Mouse (Mus musculus) midbrain, embryonic 10.5 days (tissue): Measurements from ENCODE around the gene Cacna1f. TPM values are rescaled to one million over a fixed set of nuclear protein-coding genes. Genes with fewer than 3 reads are reported as not detected.
A peak's percentile ranks its signal among the peaks of the same experiment; 100 is the strongest.

Experiments
- DNase-seq: peaks from one replicate; pipeline ENCODE4 v3.0.0-alpha.2; 2017; ENCODE audit warnings: low spot score
- H3K27ac ChIP-seq: fragments of 300-500 bp; sonication (generic); replicated peaks from 2 replicates; pipeline ENCODE4 v1.5.1; 2016; ENCODE audit warnings: mild to moderate bottlenecking
- H3K27me3 ChIP-seq: fragments of 300-500 bp; sonication (generic); 2 replicates; pipeline ENCODE4 v1.6.1; 2016; ENCODE audit warnings: low read depth, mild to moderate bottlenecking; ENCODE audit not compliant: poor library complexity, severe bottlenecking
- H3K36me3 ChIP-seq: fragments of 300-500 bp; sonication (generic); 2 replicates; pipeline ENCODE4 v1.6.1; 2016; ENCODE audit warnings: mild to moderate bottlenecking, moderate library complexity
- H3K4me1 ChIP-seq: fragments of 300-500 bp; sonication (generic); 2 replicates; pipeline ENCODE4 v1.6.1; 2016
- H3K4me3 ChIP-seq: fragments of 300-500 bp; sonication (generic); 2 replicates; pipeline ENCODE4 v1.5.1; 2016; ENCODE audit warnings: mild to moderate bottlenecking, moderate library complexity
- H3K9me3 ChIP-seq: fragments of 300-500 bp; sonication (generic); replicated peaks from 2 replicates; pipeline ENCODE4 v1.6.1; 2016; ENCODE audit warnings: mild to moderate bottlenecking
- WGBS: fragments of 180-500 bp; shearing (Covaris S2); methylation state at CpG from one replicate; pipeline ENCODE4 v1.1.7; 2016; 5-methylcytosine and 5-hydroxymethylcytosine counted together
- polyA plus RNA-seq: library from polyadenylated mRNA; unstranded; fragments of >200 nt; fragmentation: Nextera tagmentation; extraction: Ambion mirVana; gene quantifications from 2 replicates; pipeline ENCODE4 v1.2.1, GENCODE M21; 2016

Cacna1f gene
- polyA plus RNA-seq, 1 experiment from 2014 or later, result not detected

DNA sequence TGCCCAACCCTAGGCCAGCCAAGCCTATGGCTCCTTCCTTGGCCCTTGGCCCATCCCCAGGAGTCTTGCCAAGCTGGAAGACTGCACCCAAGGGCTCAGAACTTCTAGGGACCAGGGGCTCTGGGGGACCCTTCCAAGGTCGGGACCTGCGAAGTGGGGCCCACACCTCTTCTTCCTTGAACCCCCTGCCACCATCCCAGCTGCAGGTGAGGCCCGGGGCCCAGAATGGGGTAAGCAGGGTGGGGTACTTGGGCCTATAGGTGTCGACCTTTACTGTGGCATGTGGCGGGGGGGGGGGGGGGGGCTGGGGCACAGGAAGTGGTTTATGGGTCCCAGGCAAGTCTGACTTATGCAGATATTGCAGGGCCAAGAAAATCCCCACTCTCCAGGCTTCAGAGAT, 20.5 kb upstream of the Cacna1f start:
- H3K36me3 ChIP-seq, result peaks cover 26% of the 10 kb centered on the region
- DNase-seq, result no peak
- H3K4me3 ChIP-seq, result no peak overlapping the region
- WGBS, result 93% methylated on average over 4 of the region's 5 CpGs
- no peak overlapping the region for H3K27ac ChIP-seq
- H3K4me1 ChIP-seq, result no peaks in the 10 kb centered on the region
- H3K27me3 ChIP-seq, result no peaks in the 10 kb centered on the region
- H3K9me3 ChIP-seq, result peaks cover 6% of the 10 kb centered on the region; the same call in 1 of the 2 replicates

DNA sequence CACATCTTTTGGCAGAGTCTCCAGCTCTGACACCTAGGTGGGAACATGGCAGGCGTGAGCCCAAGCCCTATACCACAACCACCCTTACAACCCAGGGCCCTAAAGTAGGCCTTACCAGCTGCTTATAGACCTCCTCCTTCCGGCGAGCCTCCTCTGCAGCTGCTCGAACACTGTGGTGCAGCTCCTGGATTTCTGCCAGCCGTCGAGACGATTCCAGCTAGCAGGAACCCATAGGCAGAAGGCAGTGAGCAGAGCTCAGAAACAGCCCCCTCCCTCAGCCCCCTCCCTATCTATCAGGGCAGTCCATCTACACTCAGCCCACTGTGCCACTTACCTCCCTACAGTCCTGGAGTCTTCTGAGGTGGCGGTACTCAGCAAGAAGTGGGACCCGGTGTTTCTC, 11.5 kb upstream of the Cacna1f start:
- WGBS, result 92% methylated on average over 9 of the region's 9 CpGs
- Histone ChIP-seq H3K36me3 (peaks cover 88% of the 10 kb centered on the region), H3K9me3 (peaks cover 5% of the 10 kb centered on the region; the same call in 1 of the 2 replicates), H3K4me3 (no peak overlapping the region), H3K27ac (no peak overlapping the region), H3K4me1 (no peaks in the 10 kb centered on the region), H3K27me3 (no peaks in the 10 kb centered on the region)
- DNase-seq, result no peak

DNA sequence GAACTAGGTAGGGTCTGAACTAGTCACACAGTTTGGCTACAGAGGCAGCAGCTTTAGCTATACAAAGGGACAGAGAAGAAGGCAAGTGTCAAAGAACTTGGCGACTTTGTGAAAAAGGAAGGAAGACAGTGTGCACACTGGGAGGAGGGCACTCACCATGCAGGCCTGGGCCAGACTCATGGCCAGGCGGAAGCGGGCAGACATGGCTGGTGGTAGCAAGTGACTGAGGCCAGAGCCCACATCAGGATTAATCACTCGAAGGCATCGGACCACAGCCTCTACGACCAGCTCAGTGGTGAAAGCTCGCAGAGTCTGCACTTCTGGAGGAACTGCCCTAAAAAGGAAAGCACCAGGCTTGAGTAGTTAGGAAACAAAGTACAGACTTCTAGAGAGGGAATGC, 2.9 kb upstream of the Cacna1f start:
- peaks cover 21% of the 10 kb centered on the region for H3K36me3 ChIP-seq
- WGBS, result 90% methylated on average over 7 of the region's 7 CpGs
- peaks cover 7% of the 10 kb centered on the region for H3K27me3 ChIP-seq
- 0 out of 2 replicates have a peak overlapping the region, but pooled peaks have one; percentile 58 for H3K4me3 ChIP-seq
- DNase-seq, result no peak
- peaks cover 10% of the 10 kb centered on the region for H3K4me1 ChIP-seq
- no peak overlapping the region for H3K27ac ChIP-seq
- peaks cover 4% of the 10 kb centered on the region; the same call in 1 of the 2 replicates for H3K9me3 ChIP-seq

DNA sequence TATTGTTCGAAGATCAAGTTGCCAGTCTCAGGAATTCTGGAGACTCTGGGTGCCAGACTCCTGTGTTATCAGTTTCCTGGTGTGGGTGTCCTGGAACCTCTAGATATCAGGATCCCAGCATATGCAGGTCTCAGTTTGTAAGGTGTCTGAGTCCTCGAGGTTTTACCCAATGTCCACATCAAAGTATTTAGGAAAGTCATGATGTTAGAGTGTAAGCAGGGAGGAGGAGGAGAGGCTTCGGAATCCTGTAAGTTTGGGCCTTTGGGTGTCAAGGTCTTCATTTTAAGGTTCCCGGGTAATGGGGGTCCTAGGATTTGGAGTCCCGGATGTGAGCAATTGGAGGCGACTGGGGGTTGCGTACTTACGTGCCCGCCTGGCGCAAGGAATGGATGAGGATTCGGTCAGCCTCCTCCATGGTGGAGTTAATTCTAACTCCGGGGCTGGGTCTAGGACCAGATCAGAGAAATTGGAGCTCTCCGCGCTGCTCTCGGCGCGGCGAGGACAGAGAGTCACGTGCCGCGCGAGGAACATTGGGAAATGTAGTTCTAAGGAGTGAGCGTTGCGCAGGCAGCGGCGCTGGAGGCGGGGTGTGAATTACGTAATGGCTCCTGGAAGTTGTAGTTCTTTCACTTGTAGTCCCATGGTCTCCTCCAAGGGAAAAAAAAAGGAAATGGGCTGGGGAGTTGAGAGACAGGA, 1.9 kb upstream of the Cacna1f start, which contains the start of gene Ccdc22:
Gene Ccdc22, minus strand, starts transcription at position 639 of the 696 bp plus-strand sequence.
- peak; percentile 76 for DNase-seq
- peak within 1 kb of the TSS; percentile 76 for H3K27ac ChIP-seq
- H3K27me3 ChIP-seq, result peaks cover 14% of the 10 kb centered on the region
- H3K4me1 ChIP-seq, result peaks cover 12% of the 10 kb centered on the region
- H3K9me3 ChIP-seq, result no peaks in the 10 kb centered on the region
- peak within 1 kb of the TSS; percentile 58 for H3K4me3 ChIP-seq
- peaks cover 11% of the 10 kb centered on the region; the same call in 1 of the 2 replicates for H3K36me3 ChIP-seq
- WGBS, result 17% methylated on average over 28 of the region's 28 CpGs

DNA sequence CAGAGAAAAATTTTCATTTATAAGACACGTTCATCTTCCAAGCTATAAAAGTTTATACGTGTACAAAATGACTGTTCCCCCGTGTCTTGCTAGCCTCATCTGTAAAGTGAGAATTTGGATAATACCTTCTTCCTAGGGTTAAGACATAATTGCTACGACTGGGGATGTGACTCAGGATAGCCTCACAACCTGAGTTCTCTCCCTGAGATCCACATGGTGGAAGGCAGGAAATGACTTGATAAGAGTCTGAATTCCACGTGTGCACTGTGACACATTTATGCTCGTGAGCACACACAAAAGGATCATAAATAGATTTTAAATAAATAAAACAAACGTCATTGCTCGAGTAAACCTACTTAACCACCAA, 1.3 kb upstream of the Cacna1f start:
- H3K36me3 ChIP-seq, result 0 out of 2 replicates have a peak, but pooled peaks cover 6% of the 10 kb centered on the region
- peaks cover 14% of the 10 kb centered on the region for H3K4me1 ChIP-seq
- WGBS, result 57% methylated on average over 8 of the region's 8 CpGs
- no peak for DNase-seq
- H3K27me3 ChIP-seq, result peaks cover 17% of the 10 kb centered on the region
- H3K27ac ChIP-seq, result no peak overlapping the region
- no peak overlapping the region for H3K4me3 ChIP-seq
- H3K9me3 ChIP-seq, result no peaks in the 10 kb centered on the region

DNA sequence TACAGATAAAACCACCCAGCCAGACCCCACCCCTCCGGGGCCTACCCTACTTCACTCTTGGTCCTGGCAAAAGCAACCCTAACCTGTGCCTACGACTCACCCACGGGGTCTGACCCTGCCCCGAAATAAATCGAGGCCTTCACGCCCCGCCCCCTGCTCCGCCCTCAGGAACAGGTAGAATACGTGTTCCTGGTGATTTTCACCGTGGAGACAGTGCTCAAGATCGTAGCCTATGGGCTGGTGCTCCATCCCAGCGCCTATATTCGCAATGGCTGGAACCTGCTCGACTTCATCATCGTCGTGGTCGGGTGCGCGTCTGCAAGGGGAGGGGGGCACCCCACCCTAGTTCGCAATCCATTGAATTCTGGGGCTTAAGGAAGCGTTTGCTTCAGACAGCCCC, 3.2 kb downstream of the Cacna1f start:
- peaks cover 28% of the 10 kb centered on the region for H3K27me3 ChIP-seq
- DNase-seq, result no peak
- H3K27ac ChIP-seq, result no peak overlapping the region
- WGBS, result 30% methylated on average over 21 of the region's 21 CpGs
- H3K9me3 ChIP-seq, result peaks cover 3% of the 10 kb centered on the region
- H3K4me1 ChIP-seq, result 0 out of 2 replicates have a peak, but pooled peaks cover 4% of the 10 kb centered on the region
- H3K4me3 ChIP-seq, result peak overlapping the region; percentile 54
- no peaks in the 10 kb centered on the region for H3K36me3 ChIP-seq

DNA sequence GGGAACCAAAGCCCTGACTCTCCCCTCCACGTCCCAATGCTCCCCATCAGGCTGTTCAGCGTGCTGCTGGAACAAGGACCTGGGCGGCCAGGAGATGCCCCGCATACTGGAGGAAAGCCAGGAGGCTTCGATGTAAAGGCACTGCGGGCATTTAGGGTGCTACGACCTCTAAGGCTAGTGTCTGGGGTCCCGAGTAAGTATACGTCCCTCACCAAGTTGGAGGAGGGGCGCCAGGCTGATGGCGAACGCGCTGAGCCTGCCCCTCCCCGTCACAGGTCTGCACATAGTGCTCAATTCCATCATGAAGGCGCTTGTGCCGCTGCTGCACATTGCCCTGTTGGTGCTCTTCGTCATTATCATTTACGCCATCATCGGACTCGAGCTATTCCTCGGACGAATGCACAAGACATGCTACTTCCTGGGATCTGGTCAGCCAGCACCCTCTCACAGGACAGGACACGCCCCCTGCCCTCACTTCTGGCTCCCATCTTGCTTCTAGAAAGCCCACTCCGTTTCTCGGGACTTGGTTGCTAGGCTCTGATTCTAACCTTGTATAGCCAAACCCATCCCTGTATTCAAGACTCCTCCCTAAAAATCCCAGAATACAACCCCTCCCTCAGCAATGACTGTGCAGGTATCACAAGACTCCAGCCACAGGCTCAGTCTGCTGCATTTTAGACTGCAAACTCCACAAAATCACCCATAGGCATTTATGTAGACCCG, 3.8 kb downstream of the Cacna1f start:
- peak; percentile 18 for DNase-seq
- 26% methylated on average over 26 of the region's 26 CpGs for WGBS
- no peaks in the 10 kb centered on the region for H3K36me3 ChIP-seq
- H3K27ac ChIP-seq, result 0 out of 2 replicates have a peak overlapping the region, but pooled peaks have one; percentile 33
- peaks cover 3% of the 10 kb centered on the region for H3K9me3 ChIP-seq
- peak overlapping the region; percentile 54 for H3K4me3 ChIP-seq
- H3K27me3 ChIP-seq, result peaks cover 28% of the 10 kb centered on the region
- 0 out of 2 replicates have a peak, but pooled peaks cover 4% of the 10 kb centered on the region for H3K4me1 ChIP-seq

DNA sequence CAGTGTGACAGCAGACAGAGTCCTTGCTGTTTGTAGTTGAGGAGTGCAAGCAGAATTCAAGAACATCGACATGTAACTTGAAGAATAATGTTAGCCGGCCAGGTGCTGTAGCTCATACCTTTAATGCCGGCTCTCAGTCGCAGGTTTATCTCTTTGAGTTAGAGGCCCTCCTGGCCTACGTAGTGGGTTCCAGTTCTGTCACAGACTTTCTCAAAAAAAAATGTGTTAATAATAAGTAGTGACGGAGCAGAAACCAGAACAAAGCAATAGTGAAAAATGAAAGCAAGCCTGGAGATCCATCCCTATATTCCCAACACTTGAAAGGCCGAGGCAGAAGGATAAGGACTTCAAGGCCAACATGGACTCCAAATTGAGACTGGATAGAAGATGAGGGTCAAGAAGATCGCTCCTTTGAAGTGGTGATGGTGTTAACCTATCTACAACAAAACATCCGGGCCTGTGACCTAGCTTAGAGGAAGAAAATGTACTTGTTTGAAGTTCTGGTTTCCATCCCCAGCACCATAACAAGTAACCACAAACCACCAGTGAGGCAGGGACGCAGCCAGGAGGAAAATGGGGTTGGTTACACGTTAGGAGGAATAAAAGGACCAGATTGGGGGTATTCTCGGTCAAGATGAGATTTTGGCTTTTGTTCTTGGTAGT, 11.1 kb downstream of the Cacna1f start:
- no peak for DNase-seq
- H3K36me3 ChIP-seq, result no peaks in the 10 kb centered on the region
- H3K27ac ChIP-seq, result no peak overlapping the region
- H3K4me1 ChIP-seq, result no peaks in the 10 kb centered on the region
- H3K9me3 ChIP-seq, result peaks cover 16% of the 10 kb centered on the region
- no peaks in the 10 kb centered on the region for H3K27me3 ChIP-seq
- H3K4me3 ChIP-seq, result no peak overlapping the region
- 81% methylated on average over 12 of the region's 12 CpGs for WGBS

DNA sequence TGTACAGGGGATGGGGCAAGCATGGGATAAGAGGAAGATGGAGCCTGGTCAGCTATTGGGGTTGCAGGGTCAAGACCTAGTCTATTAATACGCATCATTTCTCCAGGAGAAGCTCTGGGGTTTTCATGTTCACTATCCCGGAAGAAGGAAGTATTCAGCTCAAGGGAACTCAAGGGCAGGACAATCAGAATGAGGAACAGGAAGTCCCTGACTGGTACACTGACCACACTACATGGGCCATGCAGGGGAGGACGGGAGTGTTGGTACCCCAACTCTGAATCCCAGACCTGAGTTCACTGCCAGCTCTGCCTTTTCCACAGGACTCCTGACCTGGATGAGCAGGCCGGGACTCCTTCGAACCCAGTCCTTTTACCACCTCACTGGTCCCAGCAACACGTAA, 25.7 kb downstream of the Cacna1f start:
- no peak overlapping the region for H3K27ac ChIP-seq
- no peak overlapping the region for H3K4me3 ChIP-seq
- 87% methylated on average over 6 of the region's 6 CpGs for WGBS
- H3K4me1 ChIP-seq, result no peaks in the 10 kb centered on the region
- no peaks in the 10 kb centered on the region for H3K36me3 ChIP-seq
- DNase-seq, result no peak
- H3K9me3 ChIP-seq, result 0 out of 2 replicates have a peak, but pooled peaks cover 2% of the 10 kb centered on the region
- no peaks in the 10 kb centered on the region for H3K27me3 ChIP-seq

DNA sequence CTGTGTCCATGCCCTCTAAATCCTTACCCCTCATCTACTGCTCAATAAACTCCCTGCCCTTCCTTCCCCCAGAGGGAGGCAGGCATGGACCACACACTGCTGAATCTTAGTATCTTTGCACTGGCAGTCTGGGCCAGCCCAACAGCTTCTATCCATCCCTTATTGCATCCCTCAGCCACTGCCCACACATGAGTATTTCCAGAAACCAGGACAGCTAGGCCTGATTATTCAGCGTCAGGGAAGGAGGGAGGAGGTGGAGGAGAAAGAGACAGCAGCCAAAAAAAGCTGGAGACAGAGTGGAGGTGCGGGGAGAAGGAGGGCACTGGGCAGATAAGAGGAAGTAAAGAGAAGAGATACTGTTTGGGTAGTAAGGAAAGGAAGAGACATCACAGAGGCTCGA, 28.2 kb downstream of the Cacna1f start:
- Histone ChIP-seq H3K27ac (no peak overlapping the region), H3K27me3 (peaks cover 9% of the 10 kb centered on the region), H3K4me1 (peaks cover 12% of the 10 kb centered on the region), H3K4me3 (no peak overlapping the region), H3K36me3 (no peaks in the 10 kb centered on the region), H3K9me3 (no peaks in the 10 kb centered on the region)
- DNase-seq, result no peak
- 82% methylated on average over 3 of the region's 3 CpGs for WGBS

DNA sequence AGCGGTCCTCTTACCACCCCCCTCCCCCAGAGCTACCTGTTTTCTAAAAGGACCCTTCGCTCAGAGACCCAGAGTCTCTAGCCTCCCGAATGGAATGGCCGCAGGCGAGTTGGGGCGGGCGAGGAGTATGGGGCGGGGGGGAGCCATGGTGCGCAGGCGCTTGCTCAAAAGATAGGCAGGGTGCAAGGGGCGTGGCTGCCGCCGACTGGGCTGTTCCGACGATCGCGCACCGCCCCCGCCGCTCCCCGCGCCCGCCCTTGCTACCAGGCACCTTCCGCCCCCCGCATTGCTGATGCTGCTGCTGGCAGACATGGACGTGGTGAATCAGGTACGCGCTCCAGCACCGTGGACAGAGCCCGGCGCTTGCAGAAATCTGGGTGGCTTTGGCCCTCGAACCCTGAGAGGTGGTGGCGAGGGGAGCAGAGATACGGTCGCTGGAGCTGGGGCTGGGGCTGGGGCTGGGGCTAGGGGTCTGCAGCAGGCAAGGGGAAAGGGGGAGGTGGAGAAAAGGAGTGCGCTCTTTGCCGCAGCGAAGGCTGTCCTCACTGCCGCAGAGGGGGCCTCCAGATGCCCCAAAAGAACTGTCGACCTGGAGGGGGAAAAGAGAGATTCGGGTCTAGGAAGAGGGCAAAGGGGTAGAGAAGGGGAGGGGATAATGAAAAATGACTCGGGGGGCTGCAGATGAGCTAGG, 31.7 kb downstream of the Cacna1f start, which contains the start of gene Syp:
Gene Syp, plus strand, starts transcription at position 71 of the 691 bp plus-strand sequence.
- peaks cover 9% of the 10 kb centered on the region for H3K27me3 ChIP-seq
- H3K36me3 ChIP-seq, result no peaks in the 10 kb centered on the region
- no peaks in the 10 kb centered on the region for H3K9me3 ChIP-seq
- peaks cover 16% of the 10 kb centered on the region for H3K4me1 ChIP-seq
- peak; percentile 87 for DNase-seq
- 25% methylated on average over 41 of the region's 42 CpGs for WGBS
- peak within 1 kb of the TSS; percentile 72 for H3K27ac ChIP-seq
- H3K4me3 ChIP-seq, result peak within 1 kb of the TSS; percentile 58
